Mouse (Mus musculus) neural tube, embryonic 13.5 days (tissue): ENCODE measurements around the gene Cmas. TPM values are rescaled to one million over a fixed set of nuclear protein-coding genes. Genes with fewer than 3 reads are reported as not detected.

Experiments used
- ATAC-seq: fragments of 200-750 bp; cut with Nextera tagmentation; 2 replicates; pipeline ENCODE4 v1.8.0; 2017; ENCODE audit warnings: low read depth, mild to moderate bottlenecking, moderate TSS enrichment, moderate library complexity
- H3K27ac ChIP-seq: fragments of 300-500 bp; sonication (generic); replicated peaks from 2 replicates; pipeline ENCODE4 v1.5.1; 2015; ENCODE audit warnings: moderate library complexity, mild to moderate bottlenecking, inconsistent platforms
- H3K27me3 ChIP-seq: fragments of 300-500 bp; sonication (generic); 2 replicates; pipeline ENCODE4 v1.6.1; 2015; ENCODE audit warnings: mild to moderate bottlenecking, inconsistent platforms
- H3K36me3 ChIP-seq: fragments of 300-500 bp; sonication (generic); 2 replicates; pipeline ENCODE4 v1.6.1; 2015; ENCODE audit warnings: mild to moderate bottlenecking, inconsistent platforms
- H3K4me1 ChIP-seq: fragments of 300-500 bp; sonication (generic); replicated peaks from 2 replicates; pipeline ENCODE4 v1.6.1; 2015; ENCODE audit warnings: inconsistent platforms
- H3K4me2 ChIP-seq: fragments of 300-500 bp; sonication (generic); 2 replicates; pipeline ENCODE4 v1.6.1; 2015; ENCODE audit warnings: inconsistent platforms, mild to moderate bottlenecking, moderate library complexity
- H3K4me3 ChIP-seq: fragments of 300-500 bp; sonication (generic); 2 replicates; pipeline ENCODE4 v1.5.1; 2015; ENCODE audit warnings: mild to moderate bottlenecking, inconsistent platforms
- H3K9ac ChIP-seq: fragments of 300-500 bp; sonication (generic); 2 replicates; pipeline ENCODE4 v1.6.1; 2015; ENCODE audit warnings: moderate library complexity, mild to moderate bottlenecking, inconsistent platforms
- H3K9me3 ChIP-seq: fragments of 300-500 bp; sonication (generic); 2 replicates; pipeline ENCODE4 v1.6.1; 2016; ENCODE audit warnings: inconsistent platforms
- WGBS: fragments of 180-500 bp; shearing (Covaris S2); methylation state at CpG from one replicate; pipeline ENCODE4 v1.1.7; 2015; 5-methylcytosine and 5-hydroxymethylcytosine counted together
- polyA plus RNA-seq: library from polyadenylated mRNA; unstranded; fragments of >200 nt; fragmentation: Nextera tagmentation; extraction: Ambion mirVana; gene quantifications from 2 replicates; pipeline ENCODE4 v1.2.1, GENCODE M21; 2015

Cmas gene
- polyA plus RNA-seq, 1 experiment from 2014 or later, result 174 TPM

DNA sequence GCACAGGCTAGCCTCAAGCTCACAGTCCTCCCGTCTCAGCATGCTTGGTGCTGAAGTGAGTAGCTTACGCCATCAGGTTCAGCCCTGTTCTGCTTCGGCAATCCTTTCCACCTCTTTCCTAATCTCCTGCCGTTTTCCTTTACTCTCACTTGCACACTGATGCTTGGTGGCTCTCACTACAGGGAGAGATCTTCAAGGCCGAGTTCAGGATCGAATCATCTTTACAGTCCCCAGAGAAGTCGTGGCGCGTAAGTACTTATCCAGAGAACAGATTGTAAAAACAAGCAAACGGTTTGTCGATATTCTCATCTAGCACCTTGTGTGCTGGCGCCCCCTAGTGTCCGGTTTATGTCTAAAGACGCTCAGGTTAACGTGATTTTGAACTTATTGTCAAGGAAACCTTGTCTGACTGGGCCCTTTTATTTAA lies 58.0 kb downstream of the Cmas start:
- Histone ChIP-seq H3K4me1 (peaks cover 10% of the 10 kb centered on the region; the same call in 1 of the 2 replicates), H3K36me3 (no peaks in the 10 kb centered on the region), H3K4me2 (peak overlapping the region; percentile 57), H3K9ac (peak overlapping the region; percentile 67), H3K4me3 (peak overlapping the region; percentile 34), H3K27ac (no peak overlapping the region; the same call in 1 of the 2 replicates), H3K9me3 (no peaks in the 10 kb centered on the region), H3K27me3 (no peaks in the 10 kb centered on the region)
- 7% methylated on average over 15 of the region's 15 CpGs for WGBS
- peak; percentile 58; the same call in 1 of the 2 replicates for ATAC-seq

DNA sequence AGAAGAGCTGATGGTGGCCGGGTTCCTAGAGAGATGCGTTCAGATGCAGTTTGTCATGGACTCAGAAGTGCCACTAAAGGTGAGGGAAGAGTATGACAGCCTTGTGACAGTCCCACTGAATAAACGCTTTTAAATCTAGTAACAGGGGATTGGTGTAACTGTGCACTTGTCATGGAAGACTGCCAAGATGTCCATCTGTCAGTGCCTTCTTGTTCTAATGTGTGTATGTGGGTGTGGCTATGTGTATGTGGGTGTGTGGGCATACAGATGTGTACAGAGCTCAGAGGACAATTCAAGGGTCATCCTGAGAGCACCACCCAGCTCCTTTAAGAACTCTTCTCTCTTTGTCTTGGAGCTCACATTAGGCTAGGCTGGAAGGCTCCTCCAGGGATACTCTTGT lies 59.0 kb downstream of the Cmas start:
- Histone ChIP-seq H3K27ac (no peak overlapping the region), H3K4me2 (no peak overlapping the region), H3K36me3 (no peaks in the 10 kb centered on the region), H3K9ac (no peak overlapping the region), H3K4me3 (no peak overlapping the region), H3K27me3 (no peaks in the 10 kb centered on the region), H3K9me3 (no peaks in the 10 kb centered on the region), H3K4me1 (peaks cover 10% of the 10 kb centered on the region; the same call in 1 of the 2 replicates)
- WGBS, result 70% methylated on average over 3 of the region's 3 CpGs
- ATAC-seq, result no peak

DNA sequence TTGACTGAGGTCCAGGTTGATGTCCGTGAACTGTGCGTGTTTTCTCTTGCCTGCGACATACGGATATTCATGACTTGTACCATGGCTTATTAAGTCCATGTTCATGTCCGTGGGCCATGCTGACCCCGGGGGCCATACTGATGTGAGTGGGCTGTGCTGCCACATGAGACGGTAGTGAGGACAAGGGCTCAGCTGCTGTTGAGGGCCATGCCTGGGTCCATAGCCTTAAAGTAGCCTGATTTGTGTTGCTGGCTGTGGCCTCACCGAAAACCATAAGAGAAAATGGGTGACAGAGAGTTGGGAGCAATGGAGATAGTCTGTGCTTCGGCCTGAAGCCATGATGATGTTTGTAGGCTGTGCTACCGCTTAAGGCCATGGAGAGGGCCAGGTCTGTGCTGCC lies 61.8 kb downstream of the Cmas start:
- no peak overlapping the region for H3K4me3 ChIP-seq
- WGBS, result 94% methylated on average over 10 of the region's 10 CpGs
- no peak overlapping the region for H3K27ac ChIP-seq
- H3K4me2 ChIP-seq, result no peak overlapping the region
- peaks cover 10% of the 10 kb centered on the region; the same call in 1 of the 2 replicates for H3K4me1 ChIP-seq
- no peaks in the 10 kb centered on the region for H3K27me3 ChIP-seq
- no peak for ATAC-seq
- no peaks in the 10 kb centered on the region for H3K9me3 ChIP-seq
- H3K36me3 ChIP-seq, result no peaks in the 10 kb centered on the region
- no peak overlapping the region for H3K9ac ChIP-seq

DNA sequence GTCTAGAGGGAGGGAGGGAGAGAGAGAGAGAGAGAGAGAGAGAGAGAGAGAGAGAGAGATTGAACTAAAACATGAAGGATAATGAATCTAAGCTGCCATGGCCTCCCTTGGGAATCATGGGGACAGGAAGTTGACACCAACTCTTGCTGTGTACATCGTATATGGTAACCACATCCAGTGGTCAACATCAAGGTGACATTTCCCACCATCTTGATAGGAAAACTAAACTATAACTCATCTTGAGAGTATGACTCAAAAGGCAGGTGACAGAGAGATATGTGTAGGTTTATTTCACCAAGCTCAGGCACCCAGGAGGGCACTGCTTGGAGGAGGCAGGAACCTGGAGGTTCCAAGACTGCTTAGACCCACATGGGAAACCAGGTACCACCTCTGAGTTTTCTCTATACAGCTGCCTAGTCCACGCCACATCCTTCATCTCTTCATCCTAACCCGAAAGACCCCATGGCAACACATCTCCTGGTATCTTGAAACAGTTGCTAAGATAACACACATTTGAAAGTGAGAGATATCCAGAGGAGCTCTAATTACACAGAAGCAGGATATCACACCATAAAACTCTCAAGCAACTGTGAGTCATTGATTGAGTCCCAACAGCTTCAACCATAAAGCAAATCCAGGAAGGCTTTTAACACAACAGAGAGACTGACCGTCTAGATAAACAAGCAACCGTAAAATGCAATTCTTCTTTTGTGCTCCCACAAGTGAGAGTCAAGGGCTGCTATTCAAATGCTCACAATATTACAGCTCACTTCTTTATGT lies 66.7 kb downstream of the Cmas start:
- H3K4me3 ChIP-seq, result no peak overlapping the region
- H3K36me3 ChIP-seq, result peaks cover 11% of the 10 kb centered on the region
- no peak overlapping the region for H3K27ac ChIP-seq
- WGBS, result 45% methylated on average over 5 of the region's 5 CpGs
- no peak overlapping the region for H3K4me2 ChIP-seq
- H3K4me1 ChIP-seq, result no peaks in the 10 kb centered on the region
- no peaks in the 10 kb centered on the region for H3K9me3 ChIP-seq
- no peak overlapping the region for H3K9ac ChIP-seq
- no peak for ATAC-seq
- no peaks in the 10 kb centered on the region for H3K27me3 ChIP-seq

Other genes with a start within 250 kb of the Cmas start
- 522 and 568 TPM in 2 replicates for gene Ldhb, start 248.7 kb upstream of the Cmas start, polyA plus RNA-seq
- 9.9 and 11.0 TPM in 2 replicates for gene Kcnj8, start 185.1 kb upstream of the Cmas start, polyA plus RNA-seq
- gene Abcc9, start 54.4 kb upstream of the Cmas start, polyA plus RNA-seq, result 3.4 and 3.5 TPM in 2 replicates
- gene Sult6b2, start 47.8 kb downstream of the Cmas start, polyA plus RNA-seq, result 0.14 and 0.25 TPM in 2 replicates
- 9.8 and 10.0 TPM in 2 replicates for gene St8sia1, start 207.8 kb downstream of the Cmas start, polyA plus RNA-seq